ENCODE assay signal across 9 mouse cellular contexts in genomic region chr11:4593491-4593848, GRCm38 (mm10). TPM values are rescaled to one million over a fixed set of nuclear protein-coding genes. Genes with fewer than 3 reads are reported as not detected.
DNase-seq lines count a peak whose midpoint lies in the region; ATAC-seq and TF ChIP-seq lines count a peak whose summit lies in the region.
"Had no signal": no experiment of that assay in that cellular context is flagged by ENCODE, and none has a peak within 500 bp of the region (broad histone marks: within the 10 kb centered on the region; RNA-seq: fewer than 3 reads in every experiment).

No protein-coding gene starts in this region.

- no peak for ATAC-seq in hindbrain, postnatal 0 days

- TF ChIP-seq POLR2A in cortical plate, adult 2 months (IDR thresholded peaks at IDR 0.05; ENCODE audit: extremely low read depth, insufficient read depth, low read length) = no peak
- TF ChIP-seq POLR2A in myocyte (IDR thresholded peaks at IDR 0.05; ENCODE audit: insufficient read length, low read depth) = no peak

- H3K79me2 ChIP-seq in myocyte (ENCODE audit: control insufficient read depth, insufficient read depth) = peaks cover 57% of the 10 kb centered on the region

- DNase-seq in layer of hippocampus, adult 2 months (ENCODE audit: low spot score in 2 of 2) = no peak
- DNase-seq in layer of hippocampus, adult 8-10 months (ENCODE audit: low spot score in 2 of 2) = no peak
- no peak for DNase-seq in hindbrain, postnatal 0 days (ENCODE audit: low spot score)
- no peak for DNase-seq in Muller cell, postnatal 12 days (ENCODE audit: inconsistent ontology term)
- no peak for DNase-seq in thymus, postnatal 10 days (ENCODE audit: low spot score in 2 of 2)
- no peak for DNase-seq in kidney, adult 8-10 months

- H3K4me2 ChIP-seq in hindbrain, postnatal 0 days (ENCODE audit: low read depth, low read length) = peak overlapping the region; percentile 58
- H3K4me2 ChIP-seq in myocyte (ENCODE audit: low read depth) = peak overlapping the region; percentile 70

- H3K36me3 ChIP-seq in hindbrain, postnatal 0 days (ENCODE audit: insufficient read depth, low read length) = no peaks in the 10 kb centered on the region
- no peaks in the 10 kb centered on the region for H3K36me3 ChIP-seq in myocyte (ENCODE audit: control insufficient read depth, insufficient read depth)

- no peaks in the 10 kb centered on the region for H3K27me3 ChIP-seq in hindbrain, postnatal 0 days (ENCODE audit: insufficient read depth, low read length)
- no peaks in the 10 kb centered on the region for H3K27me3 ChIP-seq in myocyte (ENCODE audit: control insufficient read depth, insufficient read depth, insufficient read length)

- WGBS in hindbrain, postnatal 0 days = 14% methylated on average over 5 of the region's 5 CpGs

- H3K9ac ChIP-seq in hindbrain, postnatal 0 days (replicated peaks; ENCODE audit: low read length) = peak overlapping the region; percentile 92; the same call in 1 of the 2 replicates

- peak overlapping the region; percentile 83 for H3K4me3 ChIP-seq in layer of hippocampus, adult 2 months
- peak overlapping the region; percentile 47; the same call in 1 of the 2 replicates for H3K4me3 ChIP-seq in cortical plate, adult 2 months (ENCODE audit: insufficient read depth, low read length)
- H3K4me3 ChIP-seq in hindbrain, postnatal 0 days (ENCODE audit: low read length) = peak overlapping the region; percentile 94
- peak overlapping the region; percentile 48 for H3K4me3 ChIP-seq in myocyte

- H3ac ChIP-seq in myocyte (ENCODE audit: control insufficient read depth, insufficient read length) = peak overlapping the region; percentile 95

- peak overlapping the region; percentile 98; the same call in 1 of the 2 replicates for H3K27ac ChIP-seq in layer of hippocampus, adult 2 months
- H3K27ac ChIP-seq in cortical plate, adult 2 months (ENCODE audit: insufficient read depth, low read length) = no peak overlapping the region
- H3K27ac ChIP-seq in hindbrain, postnatal 0 days = no peak overlapping the region

- no peaks in the 10 kb centered on the region for H3K9me3 ChIP-seq in hindbrain, postnatal 0 days (ENCODE audit: low read length)

- no peak for TF ChIP-seq CTCF in layer of hippocampus, adult 2 months (conservative IDR thresholded peaks at IDR 0.05)
- TF ChIP-seq CTCF in cortical plate, adult 2 months (IDR thresholded peaks at IDR 0.05; ENCODE audit: extremely low read depth, insufficient read depth, low read length) = no peak
- TF ChIP-seq CTCF in hindbrain, postnatal 0 days (IDR thresholded peaks at IDR 0.05; ENCODE audit: low read depth) = no peak

- peaks cover 5% of the 10 kb centered on the region; the same call in 1 of the 2 replicates for H3K4me1 ChIP-seq in cortical plate, adult 2 months (ENCODE audit: control insufficient read depth, insufficient read depth, low read length)
- peaks cover 8% of the 10 kb centered on the region for H3K4me1 ChIP-seq in hindbrain, postnatal 0 days (ENCODE audit: insufficient read depth, low read length)

TF ChIP-seq in myocyte, 11 proteins besides CTCF, POLR2A, EP300 and RAD21:
- TF ChIP-seq MYOG (IDR thresholded peaks at IDR 0.05; ENCODE audit: control insufficient read depth in 1 of 3, insufficient read depth in 1 of 3, insufficient read length in 2 of 3, low read depth in 2 of 3) (no peak), TCF3 (IDR thresholded peaks at IDR 0.05; ENCODE audit: insufficient read length, low read depth) (no peak), MAX (IDR thresholded peaks at IDR 0.05; ENCODE audit: low read depth) (no peak), POLR2AphosphoS2 (IDR thresholded peaks at IDR 0.05; ENCODE audit: insufficient read length, low read depth) (no peak), USF1 (IDR thresholded peaks at IDR 0.05; ENCODE audit: low read depth) (no peak), REST (IDR thresholded peaks at IDR 0.05; ENCODE audit: insufficient read depth, insufficient read length) (no peak), SRF (IDR thresholded peaks at IDR 0.05; ENCODE audit: control insufficient read depth, insufficient read length, low read depth) (no peak), MYOD1 (IDR thresholded peaks at IDR 0.05; ENCODE audit: control insufficient read depth in 1 of 3, insufficient read length in 2 of 3, low read depth in 2 of 3) (no peak), E2F4 (IDR thresholded peaks at IDR 0.05; ENCODE audit: insufficient read depth) (no peak), CEBPB (IDR thresholded peaks at IDR 0.05; ENCODE audit: insufficient read depth, poor library complexity, severe bottlenecking) (no peak), TCF12 (IDR thresholded peaks at IDR 0.05; ENCODE audit: insufficient read depth, poor library complexity, severe bottlenecking) (no peak)
TF ChIP-seq in myocyte: peak in this region for 0.

RNA-seq across cellular contexts. Expression of gene Mtmr3, which starts 1.2 kb away (rescaled TPM):
- 10 to 100 TPM; 70.5 to 73.2 TPM for total RNA-seq in layer of hippocampus, adult 2 months (2021)
- 10 to 100 TPM; 68.7 to 78.6 (median 73.5) TPM for total RNA-seq in layer of hippocampus, adult 8-10 months (2022)
- polyA plus RNA-seq in cortical plate, adult 2 months (2012; rRNA removed) = 40.9 and 43.8 TPM in 2 replicates
- 82.6 and 89.2 TPM in 2 replicates for total RNA-seq in hindbrain, postnatal 0 days (2014; rRNA removed)
- 23.7 and 25.8 TPM in 2 replicates for polyA plus RNA-seq in hindbrain, postnatal 0 days (2015; fragmentation: Nextera tagmentation; extraction: Ambion mirVana)
- polyA plus RNA-seq in myocyte (2012; fragmentation: generic; extraction: Trizol) = 26.9 TPM

RNA-seq across cellular contexts. Expression of gene Gm11032, which starts 26.4 kb away (rescaled TPM):
- not detected for total RNA-seq in layer of hippocampus, adult 2 months (2021)
- not detected for total RNA-seq in layer of hippocampus, adult 8-10 months (2022)
- not detected in 2 replicates for polyA plus RNA-seq in cortical plate, adult 2 months (2012; rRNA removed)
- not detected in 2 replicates for total RNA-seq in hindbrain, postnatal 0 days (2014; rRNA removed)
- not detected in 2 replicates for polyA plus RNA-seq in hindbrain, postnatal 0 days (2015; fragmentation: Nextera tagmentation; extraction: Ambion mirVana)
- polyA plus RNA-seq in myocyte (2012; fragmentation: generic; extraction: Trizol) = not detected
- total RNA-seq: layer of hippocampus, postnatal 36 days had no signal

RNA-seq across cellular contexts. Expression of gene Ascc2, which starts 44.1 kb away (rescaled TPM):
- total RNA-seq in layer of hippocampus, adult 2 months (2021) = 10 to 100 TPM; 23.7 to 25.0 TPM
- 10 to 100 TPM; 23.2 to 28.2 (median 24.6) TPM for total RNA-seq in layer of hippocampus, adult 8-10 months (2022)
- polyA plus RNA-seq in cortical plate, adult 2 months (2012; rRNA removed) = 20.0 and 22.9 TPM in 2 replicates
- 15.0 and 15.5 TPM in 2 replicates for total RNA-seq in hindbrain, postnatal 0 days (2014; rRNA removed)
- polyA plus RNA-seq in hindbrain, postnatal 0 days (2015; fragmentation: Nextera tagmentation; extraction: Ambion mirVana) = 13.6 and 13.8 TPM in 2 replicates
- 57.6 TPM for polyA plus RNA-seq in myocyte (2012; fragmentation: generic; extraction: Trizol)
